Mouse (Mus musculus): ENCODE results near the gene Rnf24. TPM values are rescaled to one million over a fixed set of nuclear protein-coding genes. Genes with fewer than 3 reads are reported as not detected.
"Not testable (repeated sequence)": the region's sequence is repeated elsewhere in the genome, so short reads cannot be mapped to it uniquely, and the experiment has no call there.

Gene Rnf24
- polyA plus RNA-seq, 1 experiment: 4.9 TPM

- Histone ChIP-seq H3K27me3 (ENCODE audit: control insufficient read depth, insufficient read depth, insufficient read length) (no peaks in the 10 kb centered on the region), H3K79me2 (ENCODE audit: control insufficient read depth, insufficient read depth) (peaks cover 5% of the 10 kb centered on the region), H3ac (ENCODE audit: control insufficient read depth, insufficient read length, low read depth) (no peak overlapping the region), H3K79me3 (ENCODE audit: low read depth) (no peaks in the 10 kb centered on the region), H3K36me3 (ENCODE audit: control insufficient read depth, insufficient read depth) (peaks cover 31% of the 10 kb centered on the region), H3K4me3 (ENCODE audit: insufficient read depth, poor library complexity, severe bottlenecking) (no peak overlapping the region)
- TF ChIP-seq MAX (IDR thresholded peaks at IDR 0.05) (no peak), USF1 (IDR thresholded peaks at IDR 0.05; ENCODE audit: low read depth) (no peak), FOSL1 (IDR thresholded peaks at IDR 0.05; ENCODE audit: insufficient read depth, low read length, poor library complexity, severe bottlenecking) (no peak), MYOD1 (IDR thresholded peaks at IDR 0.05; ENCODE audit: control insufficient read depth, insufficient read length, low read depth) (no peak), CEBPB (IDR thresholded peaks at IDR 0.05; ENCODE audit: low read depth) (no peak), CTCF (IDR thresholded peaks at IDR 0.05; ENCODE audit: control insufficient read depth, insufficient read depth, insufficient read length) (no peak), MYOG (IDR thresholded peaks at IDR 0.05; ENCODE audit: control insufficient read depth, extremely low read depth, insufficient read length) (no peak)
Measured at GRCm38 (mm10) chr2:131307391-131307790, 45.3 kb downstream of the Rnf24 start.

GRCm38 (mm10) chr2:131305226-131305625 lies 47.5 kb downstream of the Rnf24 start:
- peaks cover 41% of the 10 kb centered on the region for H3K36me3 ChIP-seq (ENCODE audit: control insufficient read depth, insufficient read depth)
- not testable (repeated sequence) for H3K27me3 ChIP-seq (ENCODE audit: control insufficient read depth, insufficient read depth, insufficient read length); H3K79me3 ChIP-seq (ENCODE audit: low read depth); H3K79me2 ChIP-seq (ENCODE audit: control insufficient read depth, insufficient read depth); H3ac ChIP-seq (ENCODE audit: control insufficient read depth, insufficient read length, low read depth); H3K4me3 ChIP-seq (ENCODE audit: insufficient read depth, poor library complexity, severe bottlenecking)

- Histone ChIP-seq H3K27me3 (ENCODE audit: control insufficient read depth, insufficient read depth, insufficient read length) (no peaks in the 10 kb centered on the region), H3K79me3 (ENCODE audit: low read depth) (no peaks in the 10 kb centered on the region), H3ac (ENCODE audit: control insufficient read depth, insufficient read length, low read depth) (no peak overlapping the region), H3K79me2 (ENCODE audit: control insufficient read depth, insufficient read depth) (peaks cover 5% of the 10 kb centered on the region), H3K4me3 (ENCODE audit: insufficient read depth, poor library complexity, severe bottlenecking) (no peak overlapping the region), H3K36me3 (ENCODE audit: control insufficient read depth, insufficient read depth) (peaks cover 46% of the 10 kb centered on the region)
- TF ChIP-seq FOSL1 (IDR thresholded peaks at IDR 0.05; ENCODE audit: insufficient read depth, low read length, poor library complexity, severe bottlenecking): no peak
- TF ChIP-seq CTCF (IDR thresholded peaks at IDR 0.05; ENCODE audit: control insufficient read depth, insufficient read depth, insufficient read length): no peak
Measured at GRCm38 (mm10) chr2:131304497-131304896, 48.2 kb downstream of the Rnf24 start.

- H3ac ChIP-seq (ENCODE audit: control insufficient read depth, insufficient read length, low read depth): no peak overlapping the region
- peaks cover 64% of the 10 kb centered on the region for H3K36me3 ChIP-seq (ENCODE audit: control insufficient read depth, insufficient read depth)
- no peaks in the 10 kb centered on the region for H3K79me3 ChIP-seq (ENCODE audit: low read depth)
- H3K4me3 ChIP-seq (ENCODE audit: insufficient read depth, poor library complexity, severe bottlenecking): no peak overlapping the region
- TF ChIP-seq CTCF (IDR thresholded peaks at IDR 0.05; ENCODE audit: control insufficient read depth, insufficient read depth, insufficient read length) (no peak), CEBPB (IDR thresholded peaks at IDR 0.05; ENCODE audit: low read depth) (no peak), FOSL1 (IDR thresholded peaks at IDR 0.05; ENCODE audit: insufficient read depth, low read length, poor library complexity, severe bottlenecking) (no peak), MAX (IDR thresholded peaks at IDR 0.05) (no peak), MYOG (IDR thresholded peaks at IDR 0.05; ENCODE audit: control insufficient read depth, extremely low read depth, insufficient read length) (no peak), MYOD1 (IDR thresholded peaks at IDR 0.05; ENCODE audit: control insufficient read depth, insufficient read length, low read depth) (no peak), USF1 (IDR thresholded peaks at IDR 0.05; ENCODE audit: low read depth) (no peak)
- H3K79me2 ChIP-seq (ENCODE audit: control insufficient read depth, insufficient read depth): no peaks in the 10 kb centered on the region
- H3K27me3 ChIP-seq (ENCODE audit: control insufficient read depth, insufficient read depth, insufficient read length): no peaks in the 10 kb centered on the region
Measured at GRCm38 (mm10) chr2:131301635-131302034, 51.1 kb downstream of the Rnf24 start.

GRCm38 (mm10) chr2:131300485-131300884 lies 52.2 kb downstream of the Rnf24 start:
- TF ChIP-seq CTCF (IDR thresholded peaks at IDR 0.05; ENCODE audit: control insufficient read depth, insufficient read depth, insufficient read length) (no peak), CEBPB (IDR thresholded peaks at IDR 0.05; ENCODE audit: low read depth) (no peak), FOSL1 (IDR thresholded peaks at IDR 0.05; ENCODE audit: insufficient read depth, low read length, poor library complexity, severe bottlenecking) (no peak), MYOD1 (IDR thresholded peaks at IDR 0.05; ENCODE audit: control insufficient read depth, insufficient read length, low read depth) (no peak), MAX (IDR thresholded peaks at IDR 0.05) (no peak), USF1 (IDR thresholded peaks at IDR 0.05; ENCODE audit: low read depth) (no peak), MYOG (IDR thresholded peaks at IDR 0.05; ENCODE audit: control insufficient read depth, extremely low read depth, insufficient read length) (no peak)
- Histone ChIP-seq H3K4me3 (ENCODE audit: insufficient read depth, poor library complexity, severe bottlenecking) (no peak overlapping the region), H3ac (ENCODE audit: control insufficient read depth, insufficient read length, low read depth) (no peak overlapping the region), H3K36me3 (ENCODE audit: control insufficient read depth, insufficient read depth) (peaks cover 64% of the 10 kb centered on the region), H3K27me3 (ENCODE audit: control insufficient read depth, insufficient read depth, insufficient read length) (no peaks in the 10 kb centered on the region), H3K79me2 (ENCODE audit: control insufficient read depth, insufficient read depth) (no peaks in the 10 kb centered on the region), H3K79me3 (ENCODE audit: low read depth) (no peaks in the 10 kb centered on the region)

GRCm38 (mm10) chr2:131298674-131299073 lies 54.0 kb downstream of the Rnf24 start:
- H3K36me3 ChIP-seq (ENCODE audit: control insufficient read depth, insufficient read depth): peaks cover 73% of the 10 kb centered on the region
- H3K79me2 ChIP-seq (ENCODE audit: control insufficient read depth, insufficient read depth); H3K27me3 ChIP-seq (ENCODE audit: control insufficient read depth, insufficient read depth, insufficient read length); H3ac ChIP-seq (ENCODE audit: control insufficient read depth, insufficient read length, low read depth); H3K79me3 ChIP-seq (ENCODE audit: low read depth); H3K4me3 ChIP-seq (ENCODE audit: insufficient read depth, poor library complexity, severe bottlenecking): not testable (repeated sequence)
